Mouse (Mus musculus) heart, embryonic 12.5 days (tissue): Measurements from ENCODE around the gene Dgkd. TPM values are rescaled to one million over a fixed set of nuclear protein-coding genes. Genes with fewer than 3 reads are reported as not detected.
A peak's percentile ranks its signal among the peaks of the same experiment; 100 is the strongest.

Source experiments
- ATAC-seq: fragments of 200-750 bp; cut with Nextera tagmentation; 2 replicates; pipeline ENCODE4 v1.8.0; 2017; ENCODE audit warnings: moderate TSS enrichment, moderate library complexity; ENCODE audit not compliant: insufficient number of reproducible peaks, low FRiP score
- H3K27ac ChIP-seq: fragments of 300-500 bp; sonication (generic); 2 replicates; pipeline ENCODE4 v1.5.1; 2016; ENCODE audit warnings: mild to moderate bottlenecking, moderate library complexity; ENCODE audit not compliant: poor library complexity, severe bottlenecking
- H3K27me3 ChIP-seq: fragments of 300-500 bp; sonication (generic); replicated peaks from 2 replicates; pipeline ENCODE4 v1.6.1; 2016; ENCODE audit warnings: mild to moderate bottlenecking, moderate library complexity
- H3K36me3 ChIP-seq: fragments of 300-500 bp; sonication (generic); 2 replicates; pipeline ENCODE4 v1.6.1; 2016; ENCODE audit warnings: mild to moderate bottlenecking, moderate library complexity
- H3K4me1 ChIP-seq: fragments of 300-500 bp; sonication (generic); replicated peaks from 2 replicates; pipeline ENCODE4 v1.6.1; 2016; ENCODE audit warnings: mild to moderate bottlenecking
- H3K4me2 ChIP-seq: fragments of 300-500 bp; sonication (generic); 2 replicates; pipeline ENCODE4 v1.6.1; 2016; ENCODE audit warnings: mild to moderate bottlenecking, moderate library complexity
- H3K4me3 ChIP-seq: fragments of 300-500 bp; sonication (generic); 2 replicates; pipeline ENCODE4 v1.5.1; 2016; ENCODE audit warnings: mild to moderate bottlenecking
- H3K9ac ChIP-seq: fragments of 300-500 bp; sonication (generic); 2 replicates; pipeline ENCODE4 v1.6.1; 2016; ENCODE audit warnings: mild to moderate bottlenecking, moderate library complexity
- H3K9me3 ChIP-seq: fragments of 300-500 bp; sonication (generic); replicated peaks from 2 replicates; pipeline ENCODE4 v1.6.1; 2016; ENCODE audit warnings: mild to moderate bottlenecking, moderate library complexity
- WGBS: fragments of 180-500 bp; shearing (Covaris S2); methylation state at CpG from one replicate; pipeline ENCODE4 v1.1.7; 2016; 5-methylcytosine and 5-hydroxymethylcytosine counted together
- polyA plus RNA-seq: library from polyadenylated mRNA; unstranded; fragments of >200 nt; fragmentation: Nextera tagmentation; extraction: Ambion mirVana; gene quantifications from 2 replicates; pipeline ENCODE4 v1.2.1, GENCODE M21; 2016

Dgkd gene
- polyA plus RNA-seq, 1 experiment from 2014 or later: 24.1 TPM

DNA sequence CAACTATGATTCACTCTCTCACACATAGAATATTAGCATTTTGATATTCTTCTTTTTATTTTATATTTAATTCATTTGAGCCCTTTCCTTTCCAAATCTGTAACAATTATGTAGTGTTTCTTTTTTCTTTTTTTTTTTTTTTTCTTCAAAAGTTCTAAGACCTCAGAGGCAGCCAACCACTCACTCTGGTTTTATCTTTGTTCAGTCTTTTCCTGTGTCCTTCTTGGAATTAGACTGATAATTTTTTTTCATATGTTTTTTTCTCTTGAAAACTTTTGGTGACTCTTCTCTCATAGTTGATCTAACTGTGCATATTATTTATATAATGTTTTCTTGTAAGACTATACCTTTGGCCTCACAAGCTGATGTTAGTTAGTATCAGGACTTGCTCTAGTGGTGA lies 29.5 kb downstream of the Dgkd start:
- Histone ChIP-seq H3K4me3 (no peak overlapping the region), H3K4me2 (no peak overlapping the region), H3K36me3 (peaks cover 25% of the 10 kb centered on the region), H3K9ac (no peak overlapping the region), H3K4me1 (peaks cover 42% of the 10 kb centered on the region), H3K27me3 (no peaks in the 10 kb centered on the region), H3K27ac (no peak overlapping the region), H3K9me3 (no peaks in the 10 kb centered on the region)
- no peak for ATAC-seq

DNA sequence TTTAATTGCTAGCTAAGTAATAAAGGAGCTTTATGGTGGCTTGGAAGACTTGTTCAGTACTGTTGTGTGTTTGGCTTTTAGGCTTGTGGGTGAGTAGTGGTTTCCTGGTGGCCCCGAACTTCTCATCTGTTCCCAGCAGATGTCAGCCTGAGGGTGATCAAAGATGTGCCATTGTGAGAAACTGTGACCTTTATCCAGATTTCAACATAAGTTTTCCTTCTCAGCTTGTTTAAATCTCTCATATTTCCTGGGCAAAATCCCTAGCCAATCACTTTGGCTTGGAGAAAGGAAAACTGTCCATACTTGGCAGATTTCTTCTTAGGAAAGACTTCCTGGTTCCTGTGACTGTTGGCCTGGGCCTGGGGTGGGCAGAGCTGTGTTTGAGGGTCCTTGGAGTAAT lies 37.9 kb downstream of the Dgkd start:
- ATAC-seq: no peak
- no peak overlapping the region for H3K27ac ChIP-seq
- H3K27me3 ChIP-seq: no peaks in the 10 kb centered on the region
- peaks cover 13% of the 10 kb centered on the region for H3K4me1 ChIP-seq
- H3K36me3 ChIP-seq: 0 out of 2 replicates have a peak, but pooled peaks cover 3% of the 10 kb centered on the region
- no peak overlapping the region for H3K9ac ChIP-seq
- WGBS: 77% methylated on average over 1 of the region's 1 CpGs
- H3K4me2 ChIP-seq: no peak overlapping the region
- no peak overlapping the region for H3K4me3 ChIP-seq
- H3K9me3 ChIP-seq: no peaks in the 10 kb centered on the region

DNA sequence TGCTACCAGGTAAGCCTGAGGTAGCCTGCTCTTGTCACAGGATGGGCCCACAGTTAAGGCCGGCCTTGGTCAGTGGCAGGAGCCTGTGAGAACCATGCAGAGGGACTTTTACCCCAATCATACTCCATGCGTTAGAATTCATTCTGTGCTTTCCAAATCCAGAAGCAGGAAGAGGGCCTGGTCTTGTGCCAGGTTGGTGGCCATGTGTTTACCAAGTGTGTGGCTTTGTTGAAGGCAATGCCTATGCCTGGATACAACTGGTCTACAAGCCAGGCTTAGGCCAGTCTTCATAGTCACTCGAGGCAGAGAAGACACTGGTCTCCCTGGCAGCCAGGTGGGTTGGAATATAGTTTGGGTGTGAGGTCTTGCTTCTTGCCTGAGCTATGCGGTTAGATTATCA lies 38.5 kb downstream of the Dgkd start:
- H3K9ac ChIP-seq: no peak overlapping the region
- no peaks in the 10 kb centered on the region for H3K36me3 ChIP-seq
- peaks cover 13% of the 10 kb centered on the region for H3K4me1 ChIP-seq
- H3K27ac ChIP-seq: no peak overlapping the region
- WGBS: 73% methylated on average over 4 of the region's 4 CpGs
- no peaks in the 10 kb centered on the region for H3K27me3 ChIP-seq
- no peak overlapping the region for H3K4me3 ChIP-seq
- no peaks in the 10 kb centered on the region for H3K9me3 ChIP-seq
- no peak for ATAC-seq
- H3K4me2 ChIP-seq: no peak overlapping the region

DNA sequence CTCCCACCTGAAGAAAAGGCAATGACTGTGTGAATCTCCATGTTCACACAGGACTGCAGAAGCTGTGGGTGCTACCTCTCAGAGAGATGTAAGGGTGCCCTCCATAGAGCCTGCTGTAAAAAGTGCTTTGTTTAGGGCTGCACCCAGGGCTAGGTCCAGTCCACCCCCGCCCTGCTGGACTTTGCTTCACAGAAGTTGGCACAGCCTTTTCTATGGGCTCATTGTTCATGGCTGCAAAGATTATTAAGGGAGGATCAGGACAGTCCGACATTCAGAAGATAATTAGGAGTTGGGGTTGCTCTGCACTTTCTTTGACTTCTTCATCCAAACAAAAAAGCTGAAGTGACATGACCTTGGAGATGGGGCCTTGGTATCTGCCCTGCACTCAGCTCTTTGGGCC lies 39.4 kb downstream of the Dgkd start:
- H3K27ac ChIP-seq: no peak overlapping the region
- no peak for ATAC-seq
- H3K9me3 ChIP-seq: no peaks in the 10 kb centered on the region
- no peaks in the 10 kb centered on the region for H3K27me3 ChIP-seq
- H3K4me3 ChIP-seq: no peak overlapping the region
- no peak overlapping the region for H3K9ac ChIP-seq
- H3K36me3 ChIP-seq: no peaks in the 10 kb centered on the region
- WGBS: 78% methylated on average over 2 of the region's 2 CpGs
- H3K4me2 ChIP-seq: no peak overlapping the region
- peaks cover 13% of the 10 kb centered on the region for H3K4me1 ChIP-seq

DNA sequence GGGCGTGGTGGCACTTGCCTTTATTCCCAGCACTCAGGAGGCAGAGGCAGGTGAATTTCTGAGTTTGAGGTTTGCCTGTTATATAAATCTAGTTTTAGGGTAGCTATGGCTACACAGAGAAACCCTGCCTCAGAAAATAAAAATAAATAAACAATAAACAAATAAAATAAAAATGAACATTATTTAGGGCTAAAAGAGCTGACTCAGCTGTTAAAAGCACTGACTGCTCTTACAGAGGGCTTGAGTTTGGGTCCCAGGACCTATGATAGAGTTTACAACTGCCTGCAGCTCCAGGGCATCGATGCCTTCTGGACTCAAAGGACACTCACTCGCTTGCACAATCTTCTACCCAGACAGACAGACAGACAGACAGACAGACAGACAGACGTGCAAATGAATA lies 40.3 kb downstream of the Dgkd start:
- no peak overlapping the region for H3K27ac ChIP-seq
- no peak overlapping the region for H3K9ac ChIP-seq
- WGBS: 86% methylated on average over 4 of the region's 4 CpGs
- ATAC-seq: no peak
- H3K4me1 ChIP-seq: peaks cover 13% of the 10 kb centered on the region
- no peak overlapping the region for H3K4me3 ChIP-seq
- no peak overlapping the region for H3K4me2 ChIP-seq
- no peaks in the 10 kb centered on the region for H3K9me3 ChIP-seq
- no peaks in the 10 kb centered on the region for H3K27me3 ChIP-seq
- no peaks in the 10 kb centered on the region for H3K36me3 ChIP-seq

DNA sequence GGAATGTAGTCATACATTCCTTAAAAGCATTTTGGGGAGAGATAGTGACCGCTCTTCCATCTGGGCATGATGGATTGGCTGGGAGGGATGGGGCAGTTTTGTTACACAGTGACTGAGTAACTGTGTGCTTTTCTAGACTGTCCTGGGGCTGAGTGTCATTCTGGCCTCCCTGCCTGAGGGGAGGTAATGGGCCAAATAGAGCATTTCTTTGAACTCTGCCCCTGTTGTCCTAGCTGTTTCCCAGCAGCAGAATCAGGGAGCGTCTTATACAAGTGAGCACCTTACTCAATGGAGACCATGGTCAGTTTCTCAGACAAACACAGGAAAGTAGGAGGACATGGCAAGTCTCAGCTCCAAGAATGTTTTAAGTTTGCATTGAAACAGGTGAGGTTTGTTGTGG lies 43.8 kb downstream of the Dgkd start:
- no peak overlapping the region for H3K9ac ChIP-seq
- 94% methylated on average over 2 of the region's 2 CpGs for WGBS

DNA sequence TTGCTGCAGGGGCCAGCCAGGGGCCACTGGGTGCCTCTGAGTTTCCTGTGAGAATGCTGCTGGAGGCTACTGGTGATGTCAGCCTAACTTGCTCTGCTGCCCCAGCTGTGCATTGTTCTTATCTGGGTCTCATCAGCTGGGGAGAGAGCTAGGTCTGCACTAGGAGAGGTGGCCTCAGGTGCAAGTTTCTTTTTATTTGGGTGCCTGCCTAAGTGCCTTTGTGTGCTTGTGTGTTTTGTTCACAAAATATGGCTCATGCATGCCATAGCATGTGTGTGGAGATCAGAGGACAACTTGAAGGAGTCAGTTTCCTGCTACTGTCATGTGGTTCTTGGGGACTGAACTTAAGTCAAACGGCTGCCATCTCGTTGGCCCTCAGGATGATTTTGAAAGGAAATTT lies 46.6 kb downstream of the Dgkd start:
- Histone ChIP-seq H3K4me2 (no peak overlapping the region), H3K27ac (no peak overlapping the region), H3K9ac (no peak overlapping the region), H3K4me3 (no peak overlapping the region), H3K27me3 (no peaks in the 10 kb centered on the region), H3K4me1 (peaks cover 21% of the 10 kb centered on the region), H3K36me3 (peaks cover 2% of the 10 kb centered on the region; the same call in 1 of the 2 replicates), H3K9me3 (no peaks in the 10 kb centered on the region)
- ATAC-seq: no peak
- 61% methylated on average over 2 of the region's 2 CpGs for WGBS

More for the DNA sequence above, 43.8 kb downstream of the Dgkd start:
- Histone ChIP-seq H3K27me3 (no peaks in the 10 kb centered on the region), H3K36me3 (no peaks in the 10 kb centered on the region), H3K4me2 (no peak overlapping the region), H3K4me1 (peaks cover 24% of the 10 kb centered on the region), H3K4me3 (no peak overlapping the region), H3K9me3 (no peaks in the 10 kb centered on the region), H3K27ac (no peak overlapping the region)
- ATAC-seq: no peak

DNA sequence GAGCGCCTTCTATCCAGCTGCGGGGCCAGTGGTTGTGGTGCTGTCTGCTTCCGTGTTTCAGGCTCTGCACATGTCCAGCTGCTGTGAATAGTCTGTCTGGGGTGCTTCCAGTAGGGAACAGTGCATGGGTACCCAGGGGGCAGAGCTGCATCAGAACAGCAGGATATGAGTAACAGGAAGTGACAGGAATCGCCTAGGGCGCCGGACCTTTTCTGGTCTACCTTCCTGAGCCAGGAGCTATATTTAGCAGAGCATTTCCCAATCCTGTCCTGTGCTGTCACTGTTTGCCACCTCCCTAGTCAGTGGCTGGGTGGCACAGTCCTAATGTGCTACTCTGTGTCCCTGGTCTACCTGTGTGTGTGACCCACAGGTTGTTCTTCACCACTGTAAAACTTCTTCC lies 47.9 kb downstream of the Dgkd start:
- WGBS: 45% methylated on average over 6 of the region's 6 CpGs
- peaks cover 2% of the 10 kb centered on the region; the same call in 1 of the 2 replicates for H3K36me3 ChIP-seq
- peaks cover 21% of the 10 kb centered on the region for H3K4me1 ChIP-seq
- H3K9me3 ChIP-seq: no peaks in the 10 kb centered on the region
- H3K9ac ChIP-seq: peak overlapping the region; percentile 53; the same call in 1 of the 2 replicates
- ATAC-seq: peak; percentile 69
- no peaks in the 10 kb centered on the region for H3K27me3 ChIP-seq
- H3K27ac ChIP-seq: peak overlapping the region; percentile 55
- no peak overlapping the region for H3K4me3 ChIP-seq
- H3K4me2 ChIP-seq: no peak overlapping the region; the same call in 1 of the 2 replicates

DNA sequence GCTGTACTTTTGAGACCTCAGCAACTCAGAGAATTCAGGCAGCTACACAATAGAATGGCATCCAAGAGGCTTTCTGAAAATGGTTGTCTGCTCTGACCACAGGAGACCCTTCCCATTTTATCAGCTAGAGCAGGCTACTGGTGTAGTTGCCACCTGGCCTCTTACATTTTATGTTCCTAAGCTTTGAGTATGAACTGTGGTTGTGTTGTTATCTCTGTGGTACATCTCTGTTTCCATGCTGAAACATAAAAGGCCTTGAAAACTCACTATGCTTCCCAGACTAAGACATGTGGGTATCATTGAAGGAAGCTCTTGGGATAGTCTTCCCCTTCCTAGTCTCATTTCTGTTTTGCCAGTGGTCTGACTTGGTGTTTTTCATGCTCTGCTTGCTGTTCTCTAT lies 49.1 kb downstream of the Dgkd start:
- Histone ChIP-seq H3K4me2 (no peak overlapping the region), H3K27ac (no peak overlapping the region), H3K9ac (no peak overlapping the region), H3K9me3 (no peaks in the 10 kb centered on the region), H3K36me3 (peaks cover 6% of the 10 kb centered on the region; the same call in 1 of the 2 replicates), H3K27me3 (no peaks in the 10 kb centered on the region), H3K4me1 (peaks cover 21% of the 10 kb centered on the region), H3K4me3 (no peak overlapping the region)
- no peak for ATAC-seq

DNA sequence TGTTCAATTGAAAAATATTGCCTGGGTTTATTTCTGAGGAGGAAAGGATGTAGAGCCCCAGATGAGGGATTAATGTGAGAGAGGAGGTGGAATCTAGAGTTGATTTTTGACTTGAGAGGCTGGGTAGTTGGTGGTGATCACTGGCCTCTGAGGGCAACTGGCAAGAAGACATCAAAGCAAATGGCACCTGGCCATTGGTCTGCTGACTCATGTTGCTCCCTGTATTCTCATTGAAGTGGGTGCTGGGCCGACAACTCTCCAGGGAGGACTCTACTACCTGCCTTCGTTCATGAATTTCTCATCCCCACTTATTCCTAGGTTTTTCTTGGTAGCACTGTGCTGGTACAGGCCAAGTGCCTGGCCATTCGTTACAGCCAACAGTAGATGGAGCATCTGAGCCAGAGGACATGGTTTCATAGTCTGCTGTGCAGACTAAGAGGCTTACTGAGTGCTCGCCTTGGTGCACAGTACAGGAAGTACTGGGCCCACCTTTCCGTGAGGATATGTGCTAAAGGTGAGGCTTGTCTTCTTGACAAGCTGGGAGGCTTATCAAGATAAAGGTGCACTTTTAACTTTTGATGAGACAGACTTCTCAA lies 53.4 kb downstream of the Dgkd start:
- 0 out of 2 replicates have a peak, but pooled peaks have one; percentile 39 for ATAC-seq
- H3K9ac ChIP-seq: no peak overlapping the region

DNA sequence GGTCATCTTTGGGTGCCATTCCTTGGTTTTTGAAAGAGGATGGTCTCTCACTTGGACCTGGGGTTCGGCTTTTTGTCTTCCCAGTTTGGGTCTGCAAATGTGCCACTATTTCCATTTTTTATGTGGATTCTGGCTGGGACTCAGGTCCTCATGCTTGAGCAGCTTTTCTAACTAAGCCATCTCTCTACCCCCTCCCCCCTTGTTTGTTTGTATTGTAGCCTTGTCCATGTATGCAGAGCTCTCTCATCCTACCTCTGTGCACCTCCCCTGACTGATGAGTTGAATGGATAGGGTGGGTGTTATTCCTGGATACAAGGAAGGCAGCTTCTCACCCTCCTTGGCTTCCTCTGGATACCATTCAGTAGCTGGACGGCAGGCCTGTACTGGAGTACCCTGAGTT lies 54.9 kb downstream of the Dgkd start:
- H3K4me2 ChIP-seq: no peak overlapping the region
- H3K27ac ChIP-seq: no peak overlapping the region
- no peaks in the 10 kb centered on the region for H3K9me3 ChIP-seq
- 89% methylated on average over 2 of the region's 2 CpGs for WGBS
- H3K9ac ChIP-seq: no peak overlapping the region
- no peaks in the 10 kb centered on the region for H3K27me3 ChIP-seq
- ATAC-seq: no peak
- peaks cover 14% of the 10 kb centered on the region; the same call in 1 of the 2 replicates for H3K36me3 ChIP-seq
- H3K4me3 ChIP-seq: no peak overlapping the region
- peaks cover 16% of the 10 kb centered on the region for H3K4me1 ChIP-seq

More for the DNA sequence above, 53.4 kb downstream of the Dgkd start:
- WGBS: 77% methylated on average over 5 of the region's 5 CpGs
- Histone ChIP-seq H3K4me3 (no peak overlapping the region), H3K36me3 (peaks cover 14% of the 10 kb centered on the region; the same call in 1 of the 2 replicates), H3K27me3 (no peaks in the 10 kb centered on the region), H3K4me1 (peaks cover 13% of the 10 kb centered on the region), H3K27ac (no peak overlapping the region), H3K9me3 (no peaks in the 10 kb centered on the region), H3K4me2 (no peak overlapping the region)

DNA sequence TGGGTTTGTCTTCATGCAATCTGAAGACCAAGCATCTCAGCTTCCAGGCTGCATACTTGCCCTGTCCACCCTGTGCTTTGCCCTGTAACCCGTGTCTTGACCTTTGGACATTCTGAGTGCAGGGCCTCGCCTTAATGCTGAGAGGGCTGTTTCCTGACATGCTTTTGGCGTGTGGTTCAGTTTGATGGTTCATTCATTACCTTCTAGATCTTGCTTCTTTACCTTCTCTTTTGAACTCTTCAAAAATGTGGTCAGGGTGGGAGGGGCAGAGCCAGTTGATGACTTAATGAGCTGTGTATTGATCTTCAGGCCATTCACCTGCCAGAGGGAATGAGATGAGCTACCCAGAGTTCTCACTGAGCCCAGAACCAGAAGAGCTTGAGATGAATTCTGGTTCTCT lies 55.6 kb downstream of the Dgkd start:
- Histone ChIP-seq H3K27me3 (no peaks in the 10 kb centered on the region), H3K4me2 (no peak overlapping the region), H3K4me1 (peaks cover 21% of the 10 kb centered on the region), H3K9me3 (no peaks in the 10 kb centered on the region), H3K36me3 (0 out of 2 replicates have a peak, but pooled peaks cover 11% of the 10 kb centered on the region), H3K9ac (no peak overlapping the region), H3K27ac (no peak overlapping the region), H3K4me3 (no peak overlapping the region)
- 86% methylated on average over 3 of the region's 3 CpGs for WGBS
- ATAC-seq: no peak
